Mouse (Mus musculus) neural tube, embryonic 12.5 days (tissue): ENCODE data around the gene Tspan11. TPM values are rescaled to one million over a fixed set of nuclear protein-coding genes. Genes with fewer than 3 reads are reported as not detected.

Experiments
- ATAC-seq: fragments of 200-750 bp; cut with Nextera tagmentation; 2 replicates; pipeline ENCODE4 v1.8.0; 2017; ENCODE audit warnings: low read depth, mild to moderate bottlenecking, moderate TSS enrichment, moderate library complexity; ENCODE audit not compliant: low FRiP score
- H3K27ac ChIP-seq: fragments of 300-500 bp; sonication (generic); 2 replicates; pipeline ENCODE4 v1.5.1; 2016
- H3K27me3 ChIP-seq: fragments of 300-500 bp; sonication (generic); replicated peaks from 2 replicates; pipeline ENCODE4 v1.6.1; 2016; ENCODE audit warnings: mild to moderate bottlenecking
- H3K36me3 ChIP-seq: fragments of 300-500 bp; sonication (generic); 2 replicates; pipeline ENCODE4 v1.6.1; 2016; ENCODE audit warnings: mild to moderate bottlenecking
- H3K4me1 ChIP-seq: fragments of 300-500 bp; sonication (generic); 2 replicates; pipeline ENCODE4 v1.6.1; 2016
- H3K4me2 ChIP-seq: fragments of 300-500 bp; sonication (generic); replicated peaks from 2 replicates; pipeline ENCODE4 v1.6.1; 2016; ENCODE audit warnings: mild to moderate bottlenecking
- H3K4me3 ChIP-seq: fragments of 300-500 bp; sonication (generic); 2 replicates; pipeline ENCODE4 v1.5.1; 2016
- H3K9ac ChIP-seq: fragments of 300-500 bp; sonication (generic); 2 replicates; pipeline ENCODE4 v1.6.1; 2016; ENCODE audit warnings: mild to moderate bottlenecking
- H3K9me3 ChIP-seq: fragments of 300-500 bp; sonication (generic); 2 replicates; pipeline ENCODE4 v1.6.1; 2016; ENCODE audit warnings: mild to moderate bottlenecking
- WGBS: fragments of 180-500 bp; shearing (Covaris S2); methylation state at CpG from one replicate; pipeline ENCODE4 v1.1.7; 2016; 5-methylcytosine and 5-hydroxymethylcytosine counted together
- polyA plus RNA-seq: library from polyadenylated mRNA; unstranded; fragments of >200 nt; fragmentation: Nextera tagmentation; extraction: Ambion mirVana; gene quantifications from 2 replicates; pipeline ENCODE4 v1.2.1, GENCODE M21; 2016

Gene Tspan11
- polyA plus RNA-seq, 1 experiment from 2014 or later: 19.5 TPM

GRCm38 (mm10) chr6:127861951-127862350 is 25.4 kb upstream of the Tspan11 start:
- Histone ChIP-seq H3K9ac (no peak overlapping the region), H3K36me3 (no peaks in the 10 kb centered on the region), H3K4me2 (no peak overlapping the region), H3K4me3 (no peak overlapping the region), H3K27me3 (no peaks in the 10 kb centered on the region), H3K9me3 (no peaks in the 10 kb centered on the region), H3K27ac (no peak overlapping the region), H3K4me1 (no peaks in the 10 kb centered on the region)
- ATAC-seq: no peak
- WGBS: 38% methylated on average over 9 of the region's 9 CpGs

GRCm38 (mm10) chr6:127865391-127865790 is 22.0 kb upstream of the Tspan11 start:
- no peaks in the 10 kb centered on the region for H3K36me3 ChIP-seq
- no peak overlapping the region for H3K27ac ChIP-seq
- no peaks in the 10 kb centered on the region for H3K4me1 ChIP-seq
- 80% methylated on average over 4 of the region's 4 CpGs for WGBS
- H3K4me3 ChIP-seq: no peak overlapping the region
- no peak for ATAC-seq
- no peak overlapping the region for H3K4me2 ChIP-seq
- no peak overlapping the region for H3K9ac ChIP-seq
- H3K27me3 ChIP-seq: no peaks in the 10 kb centered on the region
- no peaks in the 10 kb centered on the region for H3K9me3 ChIP-seq

- Histone ChIP-seq H3K4me2 (no peak overlapping the region), H3K27ac (no peak overlapping the region), H3K9ac (no peak overlapping the region), H3K9me3 (no peaks in the 10 kb centered on the region), H3K27me3 (no peaks in the 10 kb centered on the region), H3K36me3 (no peaks in the 10 kb centered on the region), H3K4me1 (no peaks in the 10 kb centered on the region), H3K4me3 (no peak overlapping the region)
- ATAC-seq: no peak
- 67% methylated on average over 8 of the region's 8 CpGs for WGBS
These were observed 18.8 kb upstream of the Tspan11 start for GRCm38 (mm10) chr6:127868546-127868945.

- no peaks in the 10 kb centered on the region for H3K9me3 ChIP-seq
- H3K4me3 ChIP-seq: no peak overlapping the region
- no peaks in the 10 kb centered on the region for H3K4me1 ChIP-seq
- ATAC-seq: no peak
- no peaks in the 10 kb centered on the region for H3K36me3 ChIP-seq
- WGBS: 84% methylated on average over 7 of the region's 7 CpGs
- no peaks in the 10 kb centered on the region for H3K27me3 ChIP-seq
- H3K4me2 ChIP-seq: no peak overlapping the region
- H3K9ac ChIP-seq: no peak overlapping the region
- no peak overlapping the region for H3K27ac ChIP-seq
These were observed 18.3 kb upstream of the Tspan11 start for GRCm38 (mm10) chr6:127869121-127869520.

GRCm38 (mm10) chr6:127870345-127871324 is 16.8 kb upstream of the Tspan11 start:
- no peak for ATAC-seq
- WGBS: 77% methylated on average over 12 of the region's 12 CpGs
- Histone ChIP-seq H3K9me3 (no peaks in the 10 kb centered on the region), H3K4me3 (no peak overlapping the region), H3K4me1 (no peaks in the 10 kb centered on the region), H3K9ac (no peak overlapping the region), H3K4me2 (no peak overlapping the region), H3K27ac (no peak overlapping the region), H3K27me3 (no peaks in the 10 kb centered on the region), H3K36me3 (no peaks in the 10 kb centered on the region)

DNA sequence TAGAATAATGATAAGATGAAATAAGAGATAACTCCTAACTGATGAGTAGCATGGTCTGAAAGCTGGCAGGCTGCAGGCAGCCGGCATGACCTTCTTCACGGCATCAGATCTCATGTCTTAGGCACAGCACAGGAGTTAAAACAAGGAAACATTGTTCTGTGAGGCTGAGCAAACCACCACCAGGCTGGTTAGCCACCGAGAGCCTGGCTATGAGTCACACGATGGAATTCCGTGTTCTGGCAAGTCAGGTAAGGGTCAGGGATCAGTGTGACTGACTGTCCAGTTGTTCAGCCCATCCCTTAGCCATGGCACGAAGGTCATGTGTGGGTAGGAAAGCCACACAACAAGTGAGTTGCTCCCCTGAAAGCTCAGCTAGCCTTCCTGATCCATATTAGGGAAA is 16.0 kb upstream of the Tspan11 start:
- 89% methylated on average over 6 of the region's 6 CpGs for WGBS
- H3K4me3 ChIP-seq: no peak overlapping the region
- no peak overlapping the region for H3K9ac ChIP-seq
- H3K36me3 ChIP-seq: no peaks in the 10 kb centered on the region
- H3K9me3 ChIP-seq: no peaks in the 10 kb centered on the region
- H3K27me3 ChIP-seq: no peaks in the 10 kb centered on the region
- H3K4me1 ChIP-seq: no peaks in the 10 kb centered on the region
- H3K27ac ChIP-seq: no peak overlapping the region
- no peak overlapping the region for H3K4me2 ChIP-seq
- ATAC-seq: no peak

GRCm38 (mm10) chr6:127872581-127872980 is 14.8 kb upstream of the Tspan11 start:
- ATAC-seq: no peak

GRCm38 (mm10) chr6:127875883-127876282 is 11.5 kb upstream of the Tspan11 start:
- no peak for ATAC-seq
- WGBS: 78% methylated on average over 11 of the region's 11 CpGs
- Histone ChIP-seq H3K9me3 (peaks cover 8% of the 10 kb centered on the region), H3K27me3 (no peaks in the 10 kb centered on the region), H3K4me1 (no peaks in the 10 kb centered on the region), H3K27ac (no peak overlapping the region), H3K36me3 (no peaks in the 10 kb centered on the region), H3K9ac (no peak overlapping the region), H3K4me2 (no peak overlapping the region), H3K4me3 (no peak overlapping the region)

More at GRCm38 (mm10) chr6:127872581-127872980, 14.8 kb upstream of the Tspan11 start:
- H3K36me3 ChIP-seq: no peaks in the 10 kb centered on the region
- no peak overlapping the region for H3K9ac ChIP-seq
- no peaks in the 10 kb centered on the region for H3K27me3 ChIP-seq
- WGBS: 90% methylated on average over 8 of the region's 8 CpGs
- H3K4me3 ChIP-seq: no peak overlapping the region
- no peaks in the 10 kb centered on the region for H3K4me1 ChIP-seq
- H3K4me2 ChIP-seq: no peak overlapping the region
- H3K9me3 ChIP-seq: no peaks in the 10 kb centered on the region
- no peak overlapping the region for H3K27ac ChIP-seq

GRCm38 (mm10) chr6:127876436-127876835 is 11.0 kb upstream of the Tspan11 start:
- no peak overlapping the region for H3K4me3 ChIP-seq
- no peaks in the 10 kb centered on the region for H3K4me1 ChIP-seq
- peaks cover 8% of the 10 kb centered on the region for H3K9me3 ChIP-seq
- H3K9ac ChIP-seq: no peak overlapping the region
- 94% methylated on average over 9 of the region's 9 CpGs for WGBS
- ATAC-seq: no peak
- H3K36me3 ChIP-seq: no peaks in the 10 kb centered on the region
- H3K4me2 ChIP-seq: no peak overlapping the region
- no peak overlapping the region for H3K27ac ChIP-seq
- no peaks in the 10 kb centered on the region for H3K27me3 ChIP-seq

GRCm38 (mm10) chr6:127877026-127877425 is 10.4 kb upstream of the Tspan11 start:
- no peak overlapping the region for H3K4me3 ChIP-seq
- 82% methylated on average over 12 of the region's 12 CpGs for WGBS

DNA sequence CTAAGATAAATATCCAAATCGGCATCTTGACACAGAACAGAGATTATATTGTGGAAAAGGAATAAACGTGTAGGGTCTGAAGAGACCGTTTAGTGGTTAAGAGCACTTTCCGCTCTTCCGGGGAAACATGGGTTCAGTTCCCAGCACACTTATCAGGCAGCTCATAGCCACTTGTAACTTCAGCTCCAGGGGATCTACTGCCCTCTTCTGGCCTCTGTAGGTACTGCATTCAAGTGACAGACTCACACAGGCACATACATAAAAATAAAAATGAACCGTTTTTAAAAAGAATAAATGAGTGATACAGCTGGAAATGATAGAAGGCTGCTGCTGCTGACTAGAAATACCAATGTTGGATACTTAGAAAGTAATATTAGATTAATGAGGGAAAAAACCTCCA is 7.9 kb upstream of the Tspan11 start:
- Histone ChIP-seq H3K4me3 (no peak overlapping the region), H3K27ac (no peak overlapping the region), H3K36me3 (no peaks in the 10 kb centered on the region), H3K9ac (no peak overlapping the region), H3K4me1 (no peaks in the 10 kb centered on the region), H3K9me3 (peaks cover 8% of the 10 kb centered on the region), H3K4me2 (no peak overlapping the region), H3K27me3 (no peaks in the 10 kb centered on the region)
- no peak for ATAC-seq
- 87% methylated on average over 6 of the region's 6 CpGs for WGBS

More at GRCm38 (mm10) chr6:127877026-127877425, 10.4 kb upstream of the Tspan11 start:
- Histone ChIP-seq H3K9ac (no peak overlapping the region), H3K36me3 (no peaks in the 10 kb centered on the region), H3K4me1 (no peaks in the 10 kb centered on the region), H3K27ac (no peak overlapping the region), H3K27me3 (no peaks in the 10 kb centered on the region), H3K9me3 (peaks cover 8% of the 10 kb centered on the region), H3K4me2 (no peak overlapping the region)
- no peak for ATAC-seq

DNA sequence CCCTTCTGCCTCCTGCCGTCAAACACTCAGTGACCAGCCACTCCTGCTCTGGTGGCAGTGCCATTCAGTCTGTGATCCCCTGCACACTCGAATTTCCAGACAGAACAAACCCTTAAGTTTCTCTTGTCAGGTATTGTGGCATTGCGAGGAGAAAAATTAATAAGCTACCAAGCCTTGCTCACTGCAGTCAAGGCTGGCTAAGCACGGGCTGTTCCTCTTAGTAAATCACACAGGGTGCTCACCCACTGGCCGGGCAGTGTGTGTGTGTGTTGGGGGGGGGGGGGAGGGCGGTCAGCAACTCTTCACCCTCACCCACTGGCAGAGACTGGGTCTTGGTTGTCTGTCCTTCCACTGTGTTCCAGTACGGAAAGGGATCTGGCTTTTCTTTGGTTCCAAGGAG is 473 bp upstream of the Tspan11 start:
- Histone ChIP-seq H3K9me3 (no peaks in the 10 kb centered on the region), H3K36me3 (no peaks in the 10 kb centered on the region), H3K4me3 (peak overlapping the region; percentile 51), H3K4me1 (peaks cover 29% of the 10 kb centered on the region), H3K4me2 (peak overlapping the region; percentile 81), H3K9ac (peak overlapping the region; percentile 73), H3K27me3 (no peaks in the 10 kb centered on the region), H3K27ac (0 out of 2 replicates have a peak overlapping the region, but pooled peaks have one; percentile 12)
- ATAC-seq: peak; percentile 52
- 2% methylated on average over 7 of the region's 7 CpGs for WGBS
